10 mouse cellular contexts compared by ENCODE assay signal in the genomic region with DNA sequence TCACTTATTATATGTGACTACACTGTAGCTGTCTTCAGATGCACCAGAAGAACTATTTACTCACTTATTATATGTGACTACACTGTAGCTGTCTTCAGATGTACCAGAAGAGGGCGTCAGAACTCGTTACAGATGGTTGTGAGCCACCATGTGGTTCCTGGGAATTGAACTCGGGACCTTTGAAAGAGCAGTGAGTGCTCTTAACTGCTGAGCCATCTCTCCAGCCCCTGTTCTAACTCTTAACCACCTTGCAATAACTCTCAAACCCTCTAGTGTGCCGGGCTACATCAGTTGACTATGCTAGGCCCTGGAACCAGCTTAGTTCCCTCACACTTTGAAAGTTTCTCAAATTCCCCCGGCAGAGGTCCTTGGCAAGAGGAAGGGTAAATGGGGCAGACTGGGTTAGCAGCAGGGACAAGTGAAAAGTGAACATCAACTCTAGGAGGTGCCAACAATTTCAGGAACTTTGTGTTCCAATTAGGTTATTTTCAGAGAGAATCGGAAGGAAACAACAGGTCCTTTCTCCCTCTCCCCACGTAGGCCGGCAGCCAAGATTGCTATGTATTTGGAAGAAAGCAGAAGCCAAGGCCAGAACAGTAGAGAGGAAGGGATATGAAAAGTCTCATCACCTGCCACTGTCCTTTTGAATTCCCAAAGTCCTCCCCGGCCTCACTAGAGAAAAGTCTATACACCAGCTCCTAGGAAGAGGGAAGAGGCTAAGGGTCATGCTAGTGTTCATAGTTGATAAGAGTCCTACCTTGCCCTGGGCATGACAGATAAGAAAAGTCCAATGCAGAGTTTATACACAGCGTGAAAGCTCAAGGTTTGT. TPM values are rescaled to one million over a fixed set of nuclear protein-coding genes. Genes with fewer than 3 reads are reported as not detected.
DNase-seq lines count a peak whose midpoint lies in the region; ATAC-seq lines count a peak whose summit lies in the region.
"Had no signal": no experiment of that assay in that cellular context is flagged by ENCODE, and none has a peak within 500 bp of the region (broad histone marks: within the 10 kb centered on the region; RNA-seq: fewer than 3 reads in every experiment).

No protein-coding gene starts in this region.

- no peaks in the 10 kb centered on the region for H3K27me3 ChIP-seq in lung, embryonic 15.5 days
- H3K27me3 ChIP-seq in heart, embryonic 12.5 days (replicated peaks), result no peaks in the 10 kb centered on the region
- H3K27me3 ChIP-seq: CH12.LX had no signal

- no peak for ATAC-seq in lung, embryonic 15.5 days (ENCODE audit: borderline replicate concordance, extremely low read depth, low FRiP score, low TSS enrichment)
- ATAC-seq in heart, embryonic 12.5 days (ENCODE audit: insufficient number of reproducible peaks, low FRiP score), result peak; percentile 68

- H3K9ac ChIP-seq in lung, embryonic 15.5 days, result 0 out of 2 replicates have a peak overlapping the region, but pooled peaks have one; percentile 3
- no peak overlapping the region for H3K9ac ChIP-seq in heart, embryonic 12.5 days

- DNase-seq in cerebellum, postnatal 14 days, result peak; percentile 22 to 36
- DNase-seq in cerebellum, adult 18-20 months, result no peak
- no peak for DNase-seq in lung, postnatal 25 days (ENCODE audit: low spot score)
- peak; percentile 47 to 74 for DNase-seq in spleen, postnatal 36 days (ENCODE audit: low spot score in 2 of 2)
- DNase-seq in thymus, postnatal 0 days (ENCODE audit: low spot score), result no peak
- no peak for DNase-seq in embryo, embryonic 10.5 days (ENCODE audit: low spot score)

- peak overlapping the region; percentile 71; the same call in 1 of the 2 replicates for H3K4me2 ChIP-seq in lung, embryonic 15.5 days
- peak overlapping the region; percentile 1; the same call in 1 of the 2 replicates for H3K4me2 ChIP-seq in heart, embryonic 12.5 days

- no peaks in the 10 kb centered on the region for H3K9me3 ChIP-seq in lung, embryonic 15.5 days
- H3K9me3 ChIP-seq in heart, embryonic 12.5 days (replicated peaks), result no peaks in the 10 kb centered on the region

- 68% methylated on average over 10 of the region's 10 CpGs for WGBS in lung, embryonic 15.5 days
- WGBS in heart, embryonic 12.5 days, result 69% methylated on average over 10 of the region's 10 CpGs

- H3K4me1 ChIP-seq in lung, embryonic 15.5 days, result peaks cover 33% of the 10 kb centered on the region
- H3K4me1 ChIP-seq in heart, embryonic 12.5 days (replicated peaks), result peaks cover 22% of the 10 kb centered on the region

- no peak overlapping the region for H3K27ac ChIP-seq in lung, embryonic 15.5 days
- 0 out of 2 replicates have a peak overlapping the region, but pooled peaks have one; percentile 1 for H3K27ac ChIP-seq in heart, embryonic 12.5 days (ENCODE audit: poor library complexity, severe bottlenecking)

- peaks cover 18% of the 10 kb centered on the region; the same call in 1 of the 2 replicates for H3K36me3 ChIP-seq in lung, embryonic 15.5 days
- peaks cover 21% of the 10 kb centered on the region for H3K36me3 ChIP-seq in heart, embryonic 12.5 days

- no peak overlapping the region for H3K4me3 ChIP-seq in lung, embryonic 15.5 days
- no peak overlapping the region for H3K4me3 ChIP-seq in heart, embryonic 12.5 days

RNA-seq across cellular contexts. Expression of a gene that starts 8.3 kb away (rescaled TPM):
- 87.1 and 89.7 TPM in 2 replicates for polyA plus RNA-seq in lung, embryonic 15.5 days (2015; fragmentation: Nextera tagmentation; extraction: Ambion mirVana)
- 87.6 and 88.9 TPM in 2 replicates for polyA plus RNA-seq in heart, embryonic 12.5 days (2016; fragmentation: Nextera tagmentation; extraction: Ambion mirVana)
- polyA plus RNA-seq in thymus, postnatal 0 days (2015; fragmentation: Nextera tagmentation; extraction: Ambion mirVana), result 122 and 131 TPM in 2 replicates

RNA-seq across cellular contexts. Expression of a gene that starts 20.8 kb away (rescaled TPM):
- 85.6 and 86.3 TPM in 2 replicates for polyA plus RNA-seq in lung, embryonic 15.5 days (2015; fragmentation: Nextera tagmentation; extraction: Ambion mirVana)
- polyA plus RNA-seq in heart, embryonic 12.5 days (2016; fragmentation: Nextera tagmentation; extraction: Ambion mirVana), result 48.9 and 52.9 TPM in 2 replicates
- 101 and 103 TPM in 2 replicates for polyA plus RNA-seq in thymus, postnatal 0 days (2015; fragmentation: Nextera tagmentation; extraction: Ambion mirVana)

RNA-seq across cellular contexts. Expression of a gene that starts 25.7 kb away (rescaled TPM):
- polyA plus RNA-seq in lung, embryonic 15.5 days (2015; fragmentation: Nextera tagmentation; extraction: Ambion mirVana), result 2.0 and 2.1 TPM in 2 replicates
- polyA plus RNA-seq in heart, embryonic 12.5 days (2016; fragmentation: Nextera tagmentation; extraction: Ambion mirVana), result 1.8 and 2.8 TPM in 2 replicates
- polyA plus RNA-seq in thymus, postnatal 0 days (2015; fragmentation: Nextera tagmentation; extraction: Ambion mirVana), result 0.79 and 0.84 TPM in 2 replicates
- polyA plus RNA-seq: spleen, adult 2 months had no signal

RNA-seq across cellular contexts. Expression of a gene that starts 26.3 kb away (rescaled TPM):
- polyA plus RNA-seq in lung, embryonic 15.5 days (2015; fragmentation: Nextera tagmentation; extraction: Ambion mirVana), result 142 and 153 TPM in 2 replicates
- 86.1 and 88.1 TPM in 2 replicates for polyA plus RNA-seq in heart, embryonic 12.5 days (2016; fragmentation: Nextera tagmentation; extraction: Ambion mirVana)
- polyA plus RNA-seq in thymus, postnatal 0 days (2015; fragmentation: Nextera tagmentation; extraction: Ambion mirVana), result 108 and 114 TPM in 2 replicates

RNA-seq across cellular contexts. Expression of a gene that starts 42.0 kb away (rescaled TPM):
- 184 and 198 TPM in 2 replicates for polyA plus RNA-seq in lung, embryonic 15.5 days (2015; fragmentation: Nextera tagmentation; extraction: Ambion mirVana)
- 135 and 149 TPM in 2 replicates for polyA plus RNA-seq in heart, embryonic 12.5 days (2016; fragmentation: Nextera tagmentation; extraction: Ambion mirVana)
- 182 and 200 TPM in 2 replicates for polyA plus RNA-seq in thymus, postnatal 0 days (2015; fragmentation: Nextera tagmentation; extraction: Ambion mirVana)

Comparison
In these comparisons a context has a peak if more than half of its experiments do, and no peak if none do; other contexts are left out.
1. DNase-seq: peak in cerebellum, postnatal 14 days (2 of 2) and spleen, postnatal 36 days (2 of 2); none in cerebellum, adult 18-20 months (0 of 2), lung, postnatal 25 days (single experiment), thymus, postnatal 0 days (single experiment) and embryo, embryonic 10.5 days (single experiment).